14 mouse cellular contexts compared by ENCODE assay signal in the genomic region with DNA sequence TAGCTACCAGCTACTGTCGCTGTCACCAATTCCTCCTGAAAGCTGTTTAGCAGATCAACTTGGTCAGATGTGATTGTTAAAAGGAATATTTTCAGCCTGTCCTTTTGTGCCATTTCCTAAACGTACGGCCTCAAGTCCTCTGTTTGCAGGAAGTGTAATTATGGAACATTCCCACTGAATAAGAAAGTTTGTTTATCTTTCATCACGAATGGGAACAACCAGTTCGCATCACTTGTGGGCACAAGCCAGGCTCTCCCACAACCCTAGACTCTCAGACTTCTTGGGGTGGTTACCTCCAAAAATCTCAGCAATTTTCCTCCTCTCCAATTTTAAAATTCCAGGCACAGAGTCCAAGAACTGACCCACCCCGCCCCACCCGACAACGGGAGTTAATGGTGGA.
"Had no signal": no experiment of that assay in that cellular context is flagged by ENCODE, and none has a peak within 500 bp of the region (broad histone marks: within the 10 kb centered on the region; RNA-seq: fewer than 3 reads in every experiment).

No protein-coding gene starts in this region.

- DNase-seq: kidney, adult 11 months; kidney, adult 9 months; layer of hippocampus, adult 9-11 months; layer of hippocampus, postnatal 36 days; right cerebral cortex, adult 18-20 months; right cerebral cortex, postnatal 25 days; thymus, adult 18-20 months; thymus, postnatal 14 days had no signal

- H3K9me3 ChIP-seq: limb, embryonic 15.5 days; liver, embryonic 12.5 days; midbrain, embryonic 12.5 days; neural tube, embryonic 15.5 days had no signal

- H3K9ac ChIP-seq: limb, embryonic 15.5 days; liver, embryonic 12.5 days; midbrain, embryonic 12.5 days; neural tube, embryonic 15.5 days had no signal

- H3K27me3 ChIP-seq: limb, embryonic 15.5 days; liver, embryonic 12.5 days; midbrain, embryonic 12.5 days; neural tube, embryonic 15.5 days had no signal

- H3K4me3 ChIP-seq: limb, embryonic 15.5 days; liver, embryonic 12.5 days; midbrain, embryonic 12.5 days; myocyte; neural tube, embryonic 15.5 days had no signal

- H3K27ac ChIP-seq: kidney, postnatal 0 days; limb, embryonic 15.5 days; liver, embryonic 12.5 days; midbrain, embryonic 12.5 days; neural tube, embryonic 15.5 days had no signal

- ATAC-seq: liver, embryonic 12.5 days had no signal

- H3K4me1 ChIP-seq: liver, embryonic 12.5 days; midbrain, embryonic 12.5 days; neural tube, embryonic 15.5 days had no signal

- H3K36me3 ChIP-seq: limb, embryonic 15.5 days; liver, embryonic 12.5 days; midbrain, embryonic 12.5 days; neural tube, embryonic 15.5 days had no signal

- H3K4me2 ChIP-seq: limb, embryonic 15.5 days; liver, embryonic 12.5 days; midbrain, embryonic 12.5 days; neural tube, embryonic 15.5 days had no signal
